Mouse (Mus musculus): ENCODE measurements around the gene Ywhae. TPM values are rescaled to one million over a fixed set of nuclear protein-coding genes. Genes with fewer than 3 reads are reported as not detected.
"Not testable (repeated sequence)": the region's sequence is repeated elsewhere in the genome, so short reads cannot be mapped to it uniquely, and the experiment has no call there.

Ywhae gene
- 100 to 1,000 TPM; 854 to 940 TPM for total RNA-seq (2021)
- long read RNA-seq, experiment 1, transcript Ywhae-201 (6 exons, 2,100 nt), result major isoform, 780 of 826 reads
- long read RNA-seq, experiment 1, partial matches to known transcripts, result 17 of 826 reads
- long read RNA-seq, experiment 1, other reads (novel, unspliced or antisense), result 29 of 826 reads
- long read RNA-seq, experiment 2, transcript Ywhae-201 (6 exons, 2,100 nt), result major isoform, 533 of 569 reads
- long read RNA-seq, experiment 2, partial matches to known transcripts, result 9 of 569 reads
- long read RNA-seq, experiment 2, other reads (novel, unspliced or antisense), result 27 of 569 reads

- intact Hi-C loops (cut with DNase I), result loop anchor here (2.0 to 5.0 kb wide), 2 partner anchors 54 to 80 kb away; partner anchors contain the start of genes Crk and Myo1c
- H3K4me3 ChIP-seq, result peak within 1 kb of the TSS; percentile 72
- TF ChIP-seq CTCF (IDR thresholded peaks at IDR 0.05), result no peak; the same call in 1 of the 2 replicates
- DNase-seq (ENCODE audit: extremely low spot score in 1 of 2, low spot score in 2 of 2), result peak; percentile 91 to 92
- peak within 1 kb of the TSS; percentile 100 for H3K27ac ChIP-seq
Observed at GRCm38 (mm10) chr11:75732434-75733226, at the start of gene Ywhae. TSS of gene Ywhae (plus strand) at chr11:75732869.

GRCm38 (mm10) chr11:75684462-75684861, 48.2 kb upstream of the Ywhae start:
- TF ChIP-seq CTCF (IDR thresholded peaks at IDR 0.05), result peak; percentile 9; the same call in 1 of the 2 replicates
- Histone ChIP-seq H3K27ac (no peak overlapping the region), H3K4me3 (no peak overlapping the region)
- intact Hi-C loops (cut with DNase I), result no loop called here
- no peak for DNase-seq (ENCODE audit: extremely low spot score in 1 of 2, low spot score in 2 of 2)

- intact Hi-C loops (cut with DNase I), result no loop called here
- no peak for TF ChIP-seq CTCF (IDR thresholded peaks at IDR 0.05)
- no peak overlapping the region for H3K4me3 ChIP-seq
- no peak for DNase-seq (ENCODE audit: extremely low spot score in 1 of 2, low spot score in 2 of 2)
- no peak overlapping the region for H3K27ac ChIP-seq
Observed at GRCm38 (mm10) chr11:75684956-75685355, 47.7 kb upstream of the Ywhae start.

- intact Hi-C loops (cut with DNase I), result no loop called here
Observed at GRCm38 (mm10) chr11:75687343-75687993, 45.2 kb upstream of the Ywhae start.

GRCm38 (mm10) chr11:75688132-75688531, 44.5 kb upstream of the Ywhae start:
- no peak for DNase-seq (ENCODE audit: extremely low spot score in 1 of 2, low spot score in 2 of 2)
- intact Hi-C loops (cut with DNase I), result no loop called here
- H3K27ac ChIP-seq, result no peak overlapping the region
- no peak overlapping the region for H3K4me3 ChIP-seq
- TF ChIP-seq CTCF (IDR thresholded peaks at IDR 0.05), result no peak

More at GRCm38 (mm10) chr11:75687343-75687993, 45.2 kb upstream of the Ywhae start:
- no peak overlapping the region for H3K27ac ChIP-seq
- H3K4me3 ChIP-seq, result no peak overlapping the region
- no peak for DNase-seq (ENCODE audit: extremely low spot score in 1 of 2, low spot score in 2 of 2)
- no peak for TF ChIP-seq CTCF (IDR thresholded peaks at IDR 0.05)

- no peak for TF ChIP-seq CTCF (IDR thresholded peaks at IDR 0.05)
- no peak for DNase-seq (ENCODE audit: extremely low spot score in 1 of 2, low spot score in 2 of 2)
- intact Hi-C loops (cut with DNase I), result no loop called here
- H3K27ac ChIP-seq, result no peak overlapping the region
- no peak overlapping the region for H3K4me3 ChIP-seq
Observed at GRCm38 (mm10) chr11:75689977-75690376, 42.7 kb upstream of the Ywhae start.

GRCm38 (mm10) chr11:75691047-75691446, 41.6 kb upstream of the Ywhae start:
- intact Hi-C loops (cut with DNase I), result no loop called here
- no peak overlapping the region for H3K27ac ChIP-seq
- no peak for DNase-seq (ENCODE audit: extremely low spot score in 1 of 2, low spot score in 2 of 2)
- H3K4me3 ChIP-seq, result no peak overlapping the region
- TF ChIP-seq CTCF (IDR thresholded peaks at IDR 0.05), result no peak

- TF ChIP-seq CTCF (IDR thresholded peaks at IDR 0.05), result no peak
- Histone ChIP-seq H3K27ac (no peak overlapping the region), H3K4me3 (no peak overlapping the region)
- DNase-seq (ENCODE audit: extremely low spot score in 1 of 2, low spot score in 2 of 2), result no peak
- intact Hi-C loops (cut with DNase I), result no loop called here
Observed at GRCm38 (mm10) chr11:75693570-75693969, 39.1 kb upstream of the Ywhae start.

GRCm38 (mm10) chr11:75697464-75697863, 35.2 kb upstream of the Ywhae start:
- DNase-seq (ENCODE audit: extremely low spot score in 1 of 2, low spot score in 2 of 2); H3K4me3 ChIP-seq; intact Hi-C loops (cut with DNase I); H3K27ac ChIP-seq: not testable (repeated sequence)

GRCm38 (mm10) chr11:75700557-75700956, 32.1 kb upstream of the Ywhae start:
- peak; percentile 10 for TF ChIP-seq CTCF (IDR thresholded peaks at IDR 0.05)
- DNase-seq (ENCODE audit: extremely low spot score in 1 of 2, low spot score in 2 of 2), result no peak
- H3K27ac ChIP-seq, result no peak overlapping the region
- H3K4me3 ChIP-seq, result no peak overlapping the region
- intact Hi-C loops (cut with DNase I), result no loop called here

- Histone ChIP-seq H3K27ac (no peak overlapping the region), H3K4me3 (no peak overlapping the region)
- intact Hi-C loops (cut with DNase I), result no loop called here
- no peak for DNase-seq (ENCODE audit: extremely low spot score in 1 of 2, low spot score in 2 of 2)
- no peak for TF ChIP-seq CTCF (IDR thresholded peaks at IDR 0.05)
Observed at GRCm38 (mm10) chr11:75702761-75703160, 29.9 kb upstream of the Ywhae start.

GRCm38 (mm10) chr11:75703748-75704147, 28.9 kb upstream of the Ywhae start:
- intact Hi-C loops (cut with DNase I), result no loop called here
- H3K27ac ChIP-seq, result no peak overlapping the region
- no peak for TF ChIP-seq CTCF (IDR thresholded peaks at IDR 0.05)
- H3K4me3 ChIP-seq, result no peak overlapping the region
- DNase-seq (ENCODE audit: extremely low spot score in 1 of 2, low spot score in 2 of 2), result no peak
